Mouse (Mus musculus) lung, adult 18-20 months (tissue): ENCODE data around the gene Atn1.
A peak's percentile ranks its signal among the peaks of the same experiment; 100 is the strongest.

Experiments
- DNase-seq, 2 experiments: peaks; one replicate each; pipeline ENCODE4 v3.0.0; 2022; ENCODE audit warnings: mixed read lengths in 2 of 2

The Atn1 gene

GRCm38 (mm10) chr6:124740211-124740887 lies 16.0 kb downstream of the Atn1 start:
- peak; percentile 62 for DNase-seq

GRCm38 (mm10) chr6:124739231-124739796 lies 17.0 kb downstream of the Atn1 start:
- no peak for DNase-seq

GRCm38 (mm10) chr6:124738511-124739023 lies 17.8 kb downstream of the Atn1 start, which contains the start of gene Ptpn6:
Ptpn6 (minus strand) TSS chr6:124738714.
- peak; percentile 90 to 93 for DNase-seq

GRCm38 (mm10) chr6:124737040-124737439 lies 19.3 kb downstream of the Atn1 start:
- DNase-seq, result no peak

- no peak for DNase-seq
These were observed 21.9 kb downstream of the Atn1 start for GRCm38 (mm10) chr6:124734417-124734816.

GRCm38 (mm10) chr6:124732476-124733370 lies 23.6 kb downstream of the Atn1 start:
- DNase-seq, result peak; percentile 71 to 83

GRCm38 (mm10) chr6:124731038-124731437 lies 25.3 kb downstream of the Atn1 start:
- DNase-seq, result no peak

GRCm38 (mm10) chr6:124729850-124730705 lies 26.2 kb downstream of the Atn1 start:
- no peak for DNase-seq

- DNase-seq, result no peak
These were observed 27.7 kb downstream of the Atn1 start for GRCm38 (mm10) chr6:124728621-124729020.

- no peak for DNase-seq
These were observed 31.9 kb downstream of the Atn1 start for GRCm38 (mm10) chr6:124724472-124724871.

GRCm38 (mm10) chr6:124723541-124723940 lies 32.8 kb downstream of the Atn1 start:
- no peak for DNase-seq

- no peak for DNase-seq
These were observed 33.3 kb downstream of the Atn1 start for GRCm38 (mm10) chr6:124722876-124723473.

GRCm38 (mm10) chr6:124720904-124721303 lies 35.4 kb downstream of the Atn1 start:
- no peak for DNase-seq

GRCm38 (mm10) chr6:124719354-124719978 lies 36.9 kb downstream of the Atn1 start:
- DNase-seq, result no peak

- peak; percentile 88 to 91 for DNase-seq
These were observed 37.6 kb downstream of the Atn1 start for GRCm38 (mm10) chr6:124718703-124719102.

GRCm38 (mm10) chr6:124717968-124718367 lies 38.4 kb downstream of the Atn1 start:
- DNase-seq, result no peak

GRCm38 (mm10) chr6:124716864-124717490 lies 39.3 kb downstream of the Atn1 start:
- DNase-seq, result peak in 1 of 2 experiments; percentile 57

- no peak for DNase-seq
These were observed 43.4 kb downstream of the Atn1 start for GRCm38 (mm10) chr6:124712918-124713317.

- peak; percentile 98 to 99 for DNase-seq
These were observed 44.2 kb downstream of the Atn1 start, which contains the start of the genes Emg1 and Phb2 for GRCm38 (mm10) chr6:124711824-124712782. Emg1 (minus strand) TSS chr6:124712178. Phb2 (plus strand) TSS chr6:124712336.
